Mouse (Mus musculus) lung, postnatal 0 days (tissue): ENCODE data around the gene Cyp2c38.

Source experiments
- CTCF ChIP-seq: IDR thresholded peaks from 2 replicates; pipeline ENCODE4 v1.5.1; 2016; ENCODE audit warnings: antibody characterized with exemption, mild to moderate bottlenecking
- EP300 ChIP-seq: IDR thresholded peaks from 2 replicates; pipeline ENCODE4 v1.6.1; 2016; ENCODE audit warnings: antibody characterized with exemption, mild to moderate bottlenecking, control low read depth

DNA sequence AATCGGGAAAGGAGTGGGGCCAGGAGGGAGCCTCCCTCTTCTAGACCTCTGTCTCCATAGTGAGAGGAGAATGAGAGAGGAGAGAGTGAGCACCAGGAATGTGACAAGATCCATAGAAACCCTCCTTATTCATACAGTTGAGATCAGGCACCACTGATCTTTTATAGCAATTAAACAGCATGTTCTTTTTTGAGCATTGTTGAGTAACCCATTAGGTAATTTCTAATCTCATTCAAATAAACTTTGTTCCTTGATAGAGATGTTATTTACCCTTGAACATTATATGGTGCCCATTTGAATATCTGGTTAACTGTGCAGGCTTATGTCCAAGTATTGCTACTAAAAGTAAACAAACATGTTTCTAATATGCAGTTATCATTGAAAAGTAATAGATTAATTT, at the start of gene Cyp2c38:
- TF ChIP-seq CTCF (no peak), EP300 (no peak)
